Comparison of ENCODE assay signal across 8 mouse cellular contexts in the genomic region with DNA sequence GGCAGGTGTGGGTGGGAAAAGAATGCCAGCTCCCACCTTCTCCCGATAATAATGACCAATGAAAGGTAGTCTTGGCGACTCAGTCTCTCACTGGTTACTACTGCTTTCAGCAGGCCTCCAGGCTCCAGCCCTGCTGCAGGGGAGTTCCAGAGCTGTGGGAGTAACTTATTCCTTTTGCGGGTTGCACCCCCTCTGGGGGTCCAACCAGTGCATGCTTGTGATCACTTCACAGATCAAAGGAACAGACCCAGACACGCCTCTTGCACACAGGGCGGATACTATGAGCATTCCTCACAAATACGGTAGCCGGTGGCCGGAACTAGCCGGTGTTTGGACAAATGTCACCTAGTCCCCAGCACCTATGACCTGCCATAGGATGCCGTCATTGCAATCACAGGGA. TPM values are rescaled to one million over a fixed set of nuclear protein-coding genes. Genes with fewer than 3 reads are reported as not detected.
DNase-seq lines count a peak whose midpoint lies in the region; ATAC-seq lines count a peak whose summit lies in the region.

No protein-coding gene starts in this region.

- intact Hi-C loops in left cerebral cortex, postnatal 36 days (cut with DNase I): no loop called here

- WGBS in liver, embryonic 12.5 days (ENCODE audit: insufficient replicate concordance): 67% methylated on average over 10 of the region's 10 CpGs

- peak overlapping the region; percentile 70 for H3K4me2 ChIP-seq in liver, embryonic 12.5 days

- H3K4me3 ChIP-seq in liver, embryonic 12.5 days: peak overlapping the region; percentile 59; the same call in 1 of the 2 replicates

- peaks cover 48% of the 10 kb centered on the region for H3K4me1 ChIP-seq in liver, embryonic 12.5 days

- peak; percentile 55 for DNase-seq in kidney, adult 11 months
- DNase-seq in kidney, postnatal 36 days: no peak
- DNase-seq in NIH3T3 (ENCODE audit: low read depth): peak; percentile 62
- peak; percentile 55 for DNase-seq in forelimb bud, embryonic 11.5 days (ENCODE audit: low read depth, low spot score)
- DNase-seq in left cerebral cortex, postnatal 36 days (ENCODE audit: low spot score in 2 of 2): no peak
- no peak for DNase-seq in urinary bladder, postnatal 36 days (ENCODE audit: low spot score in 2 of 2)
- no peak for DNase-seq in right cerebral cortex, adult 18-20 months

- peak; percentile 1; the same call in 1 of the 2 replicates for ATAC-seq in liver, embryonic 12.5 days

- peak overlapping the region; percentile 3; the same call in 1 of the 2 replicates for H3K27ac ChIP-seq in liver, embryonic 12.5 days

- no peaks in the 10 kb centered on the region; the same call in 1 of the 2 replicates for H3K36me3 ChIP-seq in liver, embryonic 12.5 days

- no peak overlapping the region for H3K9ac ChIP-seq in liver, embryonic 12.5 days

- H3K9me3 ChIP-seq in liver, embryonic 12.5 days (replicated peaks): no peaks in the 10 kb centered on the region

- H3K27me3 ChIP-seq in liver, embryonic 12.5 days (replicated peaks): peaks cover 69% of the 10 kb centered on the region

RNA-seq across cellular contexts. Expression of a gene that starts 2.3 kb away (rescaled TPM):
- 19.3 and 19.5 TPM in 2 replicates for polyA plus RNA-seq in liver, embryonic 12.5 days (2016; fragmentation: Nextera tagmentation; extraction: Ambion mirVana)
- 1 to 10 TPM; 3.0 to 3.8 TPM for total RNA-seq in left cerebral cortex, postnatal 36 days (2021)

RNA-seq across cellular contexts. Expression of a gene that starts 13.5 kb away (rescaled TPM):
- 1.3 and 1.6 TPM in 2 replicates for polyA plus RNA-seq in liver, embryonic 12.5 days (2016; fragmentation: Nextera tagmentation; extraction: Ambion mirVana)
- under 1 TPM; 0.76 to 0.77 TPM for total RNA-seq in left cerebral cortex, postnatal 36 days (2021)

RNA-seq across cellular contexts. Expression of a gene that starts 46.0 kb away (rescaled TPM):
- 22.4 and 23.0 TPM in 2 replicates for polyA plus RNA-seq in liver, embryonic 12.5 days (2016; fragmentation: Nextera tagmentation; extraction: Ambion mirVana)
- total RNA-seq in left cerebral cortex, postnatal 36 days (2021): 10 to 100 TPM; 27.4 to 30.4 TPM

RNA-seq across cellular contexts. Expression of a gene that starts 52.8 kb away (rescaled TPM):
- 162 and 163 TPM in 2 replicates for polyA plus RNA-seq in liver, embryonic 12.5 days (2016; fragmentation: Nextera tagmentation; extraction: Ambion mirVana)
- 100 to 1,000 TPM; 134 to 159 TPM for total RNA-seq in left cerebral cortex, postnatal 36 days (2021)

RNA-seq across cellular contexts. Expression of a gene that starts 53.4 kb away (rescaled TPM):
- 34.5 and 36.7 TPM in 2 replicates for polyA plus RNA-seq in liver, embryonic 12.5 days (2016; fragmentation: Nextera tagmentation; extraction: Ambion mirVana)
- 10 to 100 TPM; 13.0 to 14.5 TPM for total RNA-seq in left cerebral cortex, postnatal 36 days (2021)

Comparison
In these comparisons a context has a peak if more than half of its experiments do, and no peak if none do; other contexts are left out.
1. DNase-seq: peak in kidney, adult 11 months (single experiment), NIH3T3 (single experiment) and forelimb bud, embryonic 11.5 days (single experiment); none in kidney, postnatal 36 days (0 of 2), left cerebral cortex, postnatal 36 days (0 of 2), urinary bladder, postnatal 36 days (0 of 2) and right cerebral cortex, adult 18-20 months (single experiment).